Mouse (Mus musculus) cerebellum, adult 11 months (tissue): Measurements from ENCODE around the gene Tmem39a.

Source experiments
- DNase-seq: peaks from one replicate; pipeline ENCODE4 v3.0.0; 2022

The Tmem39a gene

GRCm38 (mm10) chr16:38592026-38592678 is 33.7 kb downstream of the Tmem39a start:
- no peak for DNase-seq

- DNase-seq = no peak
These were observed 34.4 kb downstream of the Tmem39a start for GRCm38 (mm10) chr16:38592946-38593345.

- no peak for DNase-seq
These were observed 35.9 kb downstream of the Tmem39a start for GRCm38 (mm10) chr16:38594435-38594834.

GRCm38 (mm10) chr16:38596099-38596498 is 37.6 kb downstream of the Tmem39a start:
- no peak for DNase-seq

GRCm38 (mm10) chr16:38596651-38597050 is 38.2 kb downstream of the Tmem39a start:
- DNase-seq = no peak

GRCm38 (mm10) chr16:38598986-38599680 is 40.6 kb downstream of the Tmem39a start:
- DNase-seq = no peak

GRCm38 (mm10) chr16:38602989-38603804 is 44.7 kb downstream of the Tmem39a start:
- peak; percentile 6 for DNase-seq

- DNase-seq = no peak
These were observed 48.0 kb downstream of the Tmem39a start for GRCm38 (mm10) chr16:38606509-38606908.

GRCm38 (mm10) chr16:38608687-38609086 is 50.2 kb downstream of the Tmem39a start:
- DNase-seq = no peak

- no peak for DNase-seq
These were observed 50.6 kb downstream of the Tmem39a start for GRCm38 (mm10) chr16:38609092-38609491.

GRCm38 (mm10) chr16:38612646-38613045 is 54.1 kb downstream of the Tmem39a start:
- no peak for DNase-seq

GRCm38 (mm10) chr16:38613646-38614045 is 55.1 kb downstream of the Tmem39a start:
- no peak for DNase-seq

GRCm38 (mm10) chr16:38617977-38618376 is 59.5 kb downstream of the Tmem39a start:
- no peak for DNase-seq

GRCm38 (mm10) chr16:38619054-38619453 is 60.6 kb downstream of the Tmem39a start:
- peak; percentile 41 for DNase-seq

GRCm38 (mm10) chr16:38620696-38621450 is 62.4 kb downstream of the Tmem39a start:
- no peak for DNase-seq

- DNase-seq = no peak
These were observed 63.8 kb downstream of the Tmem39a start for GRCm38 (mm10) chr16:38622283-38622682.

- DNase-seq = no peak
These were observed 65.8 kb downstream of the Tmem39a start for GRCm38 (mm10) chr16:38624303-38624702.

- DNase-seq = no peak
These were observed 66.9 kb downstream of the Tmem39a start for GRCm38 (mm10) chr16:38625411-38625810.

- DNase-seq = no peak
These were observed 67.4 kb downstream of the Tmem39a start for GRCm38 (mm10) chr16:38625811-38626369.

GRCm38 (mm10) chr16:38632147-38632546 is 73.6 kb downstream of the Tmem39a start:
- no peak for DNase-seq

GRCm38 (mm10) chr16:38635833-38636390 is 77.4 kb downstream of the Tmem39a start:
- no peak for DNase-seq

GRCm38 (mm10) chr16:38636682-38637081 is 78.2 kb downstream of the Tmem39a start:
- DNase-seq = no peak
